Mouse (Mus musculus): ENCODE results near the gene Slc18a3. TPM values are rescaled to one million over a fixed set of nuclear protein-coding genes. Genes with fewer than 3 reads are reported as not detected.

Gene Slc18a3
- 1 to 10 TPM in 1 of 2 experiments, under 1 TPM in 1; 0.77 to 1.1 TPM for total RNA-seq (2021)
- long read RNA-seq, experiment 1, transcript Slc18a3-201 (1 exons, 2,413 nt) = major isoform, 5 of 5 reads
- long read RNA-seq, experiment 1, partial matches to known transcripts = 0 of 5 reads
- long read RNA-seq, experiment 1, other reads (novel, unspliced or antisense) = 0 of 5 reads
- long read RNA-seq, experiment 2, transcript Slc18a3-201 (1 exons, 2,413 nt) = major isoform, 6 of 6 reads
- long read RNA-seq, experiment 2, partial matches to known transcripts = 0 of 6 reads
- long read RNA-seq, experiment 2, other reads (novel, unspliced or antisense) = 0 of 6 reads

GRCm38 (mm10) chr14:32464601-32465505, at the start of gene Slc18a3:
Gene Slc18a3 (minus strand): TSS chr14:32464850.
- H3K27ac ChIP-seq = no peak within 1 kb of the TSS
- DNase-seq (ENCODE audit: extremely low spot score in 1 of 2, low spot score in 2 of 2) = no peak
- TF ChIP-seq CTCF (IDR thresholded peaks at IDR 0.05) = no peak
- H3K4me3 ChIP-seq = peak within 1 kb of the TSS; percentile 26
- intact Hi-C loops (cut with DNase I) = no loop called here

- peak; percentile 92 to 94 for DNase-seq (ENCODE audit: extremely low spot score in 1 of 2, low spot score in 2 of 2)
- no peak; the same call in 1 of the 2 replicates for TF ChIP-seq CTCF (IDR thresholded peaks at IDR 0.05)
- Histone ChIP-seq H3K27ac (peak within 1 kb of the TSS; percentile 92), H3K4me3 (peak within 1 kb of the TSS; percentile 96)
- intact Hi-C loops (cut with DNase I) = no loop called here
Observed at GRCm38 (mm10) chr14:32513336-32514032, 48.8 kb upstream of the Slc18a3 start, which contains the start of gene Ercc6. Gene Ercc6 (plus strand): TSS chr14:32513521.

GRCm38 (mm10) chr14:32512912-32513311, 48.3 kb upstream of the Slc18a3 start:
- no peak for TF ChIP-seq CTCF (IDR thresholded peaks at IDR 0.05)
- no peak for DNase-seq (ENCODE audit: extremely low spot score in 1 of 2, low spot score in 2 of 2)
- intact Hi-C loops (cut with DNase I) = no loop called here
- peak overlapping the region; percentile 92; the same call in 1 of the 2 replicates for H3K27ac ChIP-seq
- H3K4me3 ChIP-seq = peak overlapping the region; percentile 96

GRCm38 (mm10) chr14:32509443-32509961, 44.9 kb upstream of the Slc18a3 start:
- Histone ChIP-seq H3K27ac (no peak overlapping the region), H3K4me3 (no peak overlapping the region)
- intact Hi-C loops (cut with DNase I) = no loop called here
- no peak for DNase-seq (ENCODE audit: extremely low spot score in 1 of 2, low spot score in 2 of 2)
- TF ChIP-seq CTCF (IDR thresholded peaks at IDR 0.05) = no peak

GRCm38 (mm10) chr14:32508105-32508835, 43.6 kb upstream of the Slc18a3 start:
- no peak for TF ChIP-seq CTCF (IDR thresholded peaks at IDR 0.05)
- DNase-seq (ENCODE audit: extremely low spot score in 1 of 2, low spot score in 2 of 2) = no peak
- intact Hi-C loops (cut with DNase I) = no loop called here
- no peak overlapping the region for H3K27ac ChIP-seq
- H3K4me3 ChIP-seq = no peak overlapping the region

GRCm38 (mm10) chr14:32507216-32507615, 42.6 kb upstream of the Slc18a3 start:
- no peak for TF ChIP-seq CTCF (IDR thresholded peaks at IDR 0.05)
- no peak overlapping the region for H3K4me3 ChIP-seq
- intact Hi-C loops (cut with DNase I) = no loop called here
- no peak overlapping the region for H3K27ac ChIP-seq
- no peak for DNase-seq (ENCODE audit: extremely low spot score in 1 of 2, low spot score in 2 of 2)

GRCm38 (mm10) chr14:32506329-32506728, 41.7 kb upstream of the Slc18a3 start:
- Histone ChIP-seq H3K27ac (no peak overlapping the region), H3K4me3 (no peak overlapping the region)
- DNase-seq (ENCODE audit: extremely low spot score in 1 of 2, low spot score in 2 of 2) = no peak
- TF ChIP-seq CTCF (IDR thresholded peaks at IDR 0.05) = no peak
- intact Hi-C loops (cut with DNase I) = no loop called here

- no peak for DNase-seq (ENCODE audit: extremely low spot score in 1 of 2, low spot score in 2 of 2)
- intact Hi-C loops (cut with DNase I) = no loop called here
- TF ChIP-seq CTCF (IDR thresholded peaks at IDR 0.05) = no peak
- H3K27ac ChIP-seq = no peak overlapping the region
- no peak overlapping the region for H3K4me3 ChIP-seq
Observed at GRCm38 (mm10) chr14:32503897-32504296, 39.2 kb upstream of the Slc18a3 start.

- intact Hi-C loops (cut with DNase I) = no loop called here
- no peak overlapping the region for H3K4me3 ChIP-seq
- no peak for DNase-seq (ENCODE audit: extremely low spot score in 1 of 2, low spot score in 2 of 2)
- H3K27ac ChIP-seq = no peak overlapping the region
- TF ChIP-seq CTCF (IDR thresholded peaks at IDR 0.05) = no peak
Observed at GRCm38 (mm10) chr14:32502764-32503688, 38.4 kb upstream of the Slc18a3 start.

GRCm38 (mm10) chr14:32501303-32501702, 36.7 kb upstream of the Slc18a3 start:
- intact Hi-C loops (cut with DNase I) = no loop called here
- Histone ChIP-seq H3K4me3 (no peak overlapping the region), H3K27ac (no peak overlapping the region)
- no peak for DNase-seq (ENCODE audit: extremely low spot score in 1 of 2, low spot score in 2 of 2)
- no peak for TF ChIP-seq CTCF (IDR thresholded peaks at IDR 0.05)

Measured in left cerebral cortex, adult 2 months (tissue).